In the genomic region with DNA sequence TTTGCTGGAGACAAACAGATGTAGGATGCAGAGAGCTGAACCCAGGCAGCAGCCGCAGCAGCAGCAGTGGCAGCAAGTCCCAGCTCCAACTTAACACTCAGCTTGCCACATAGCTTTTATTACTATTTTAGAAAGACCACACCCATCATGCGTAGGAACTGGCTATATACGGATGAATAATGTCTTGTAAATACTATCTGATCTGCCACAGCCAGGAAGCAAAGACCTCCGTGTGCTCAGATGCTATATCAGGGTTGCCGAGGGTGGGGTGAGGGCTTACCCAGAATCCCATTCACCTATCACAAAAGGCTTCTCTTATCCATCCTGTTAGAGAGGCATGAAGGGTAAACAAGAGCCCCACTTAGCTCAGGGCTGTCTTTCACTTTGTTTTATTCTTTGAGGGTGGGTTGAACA, we compare ENCODE assay signal across 9 mouse cellular contexts. TPM values are rescaled to one million over a fixed set of nuclear protein-coding genes. Genes with fewer than 3 reads are reported as not detected.
DNase-seq lines count a peak whose midpoint lies in the region; ATAC-seq and TF ChIP-seq lines count a peak whose summit lies in the region.
"Had no signal": no experiment of that assay in that cellular context is flagged by ENCODE, and none has a peak within 500 bp of the region (broad histone marks: within the 10 kb centered on the region; RNA-seq: fewer than 3 reads in every experiment).

No protein-coding gene starts in this region.

- H3K36me3 ChIP-seq in lung, embryonic 14.5 days (ENCODE audit: insufficient read depth): no peaks in the 10 kb centered on the region
- no peaks in the 10 kb centered on the region for H3K36me3 ChIP-seq in embryonic facial prominence, embryonic 15.5 days
- no peaks in the 10 kb centered on the region for H3K36me3 ChIP-seq in liver, embryonic 13.5 days
- no peaks in the 10 kb centered on the region for H3K36me3 ChIP-seq in stomach, embryonic 15.5 days

- no peaks in the 10 kb centered on the region for H3K9me3 ChIP-seq in lung, embryonic 14.5 days (ENCODE audit: low read depth, low read length)
- no peaks in the 10 kb centered on the region for H3K9me3 ChIP-seq in embryonic facial prominence, embryonic 15.5 days (replicated peaks)
- H3K9me3 ChIP-seq in liver, embryonic 13.5 days (replicated peaks): no peaks in the 10 kb centered on the region
- H3K9me3 ChIP-seq in stomach, embryonic 15.5 days: no peaks in the 10 kb centered on the region

- H3K27ac ChIP-seq in lung, embryonic 14.5 days (ENCODE audit: low read depth): no peak overlapping the region; the same call in 1 of the 2 replicates
- peak overlapping the region; percentile 18; the same call in 1 of the 2 replicates for H3K27ac ChIP-seq in embryonic facial prominence, embryonic 15.5 days (replicated peaks)
- no peak overlapping the region for H3K27ac ChIP-seq in liver, embryonic 13.5 days
- H3K27ac ChIP-seq in stomach, embryonic 15.5 days: no peak overlapping the region

- H3K4me3 ChIP-seq in lung, embryonic 14.5 days (ENCODE audit: low read depth, low read length): no peak overlapping the region
- no peak overlapping the region for H3K4me3 ChIP-seq in embryonic facial prominence, embryonic 15.5 days (replicated peaks)
- no peak overlapping the region for H3K4me3 ChIP-seq in liver, embryonic 13.5 days (replicated peaks)
- no peak overlapping the region for H3K4me3 ChIP-seq in stomach, embryonic 15.5 days (replicated peaks)

- peaks cover 9% of the 10 kb centered on the region for H3K4me1 ChIP-seq in lung, embryonic 14.5 days (ENCODE audit: insufficient read depth)
- H3K4me1 ChIP-seq in embryonic facial prominence, embryonic 15.5 days: peaks cover 20% of the 10 kb centered on the region
- peaks cover 27% of the 10 kb centered on the region for H3K4me1 ChIP-seq in liver, embryonic 13.5 days (replicated peaks)
- peaks cover 8% of the 10 kb centered on the region; the same call in 1 of the 2 replicates for H3K4me1 ChIP-seq in stomach, embryonic 15.5 days

- WGBS in lung, embryonic 14.5 days: 24% methylated on average over 5 of the region's 5 CpGs
- WGBS in embryonic facial prominence, embryonic 15.5 days: 42% methylated on average over 5 of the region's 5 CpGs
- 24% methylated on average over 5 of the region's 5 CpGs for WGBS in liver, embryonic 13.5 days (ENCODE audit: insufficient replicate concordance)
- WGBS in stomach, embryonic 15.5 days: 28% methylated on average over 5 of the region's 5 CpGs

- H3K9ac ChIP-seq in lung, embryonic 14.5 days: no peak overlapping the region
- no peak overlapping the region for H3K9ac ChIP-seq in embryonic facial prominence, embryonic 15.5 days
- H3K9ac ChIP-seq in liver, embryonic 13.5 days: no peak overlapping the region
- no peak overlapping the region for H3K9ac ChIP-seq in stomach, embryonic 15.5 days

- DNase-seq in lung, embryonic 14.5 days: peak; percentile 19
- DNase-seq in lung, postnatal 14 days: no peak
- no peak for DNase-seq in liver, embryonic 13.5 days
- no peak for DNase-seq in adrenal gland, adult (ENCODE audit: inconsistent age in 2 of 2, low spot score in 1 of 2)
- DNase-seq in testis, postnatal 10 days (ENCODE audit: low spot score): no peak
- DNase-seq in adrenal gland, adult 18-20 months (ENCODE audit: low spot score in 2 of 2): no peak
- DNase-seq: right cerebral cortex, postnatal 25 days had no signal

- ATAC-seq in lung, embryonic 14.5 days (ENCODE audit: insufficient read depth): peak; percentile 19
- ATAC-seq in embryonic facial prominence, embryonic 15.5 days (ENCODE audit: insufficient number of reproducible peaks, low FRiP score, low TSS enrichment, low read depth): no peak
- peak; percentile 72 for ATAC-seq in liver, embryonic 13.5 days (ENCODE audit: low read depth)
- peak; percentile 28 for ATAC-seq in stomach, embryonic 15.5 days (ENCODE audit: insufficient read depth, low FRiP score, low read depth)

- H3K27me3 ChIP-seq in lung, embryonic 14.5 days (ENCODE audit: insufficient read depth, low read length): no peaks in the 10 kb centered on the region
- no peaks in the 10 kb centered on the region for H3K27me3 ChIP-seq in embryonic facial prominence, embryonic 15.5 days
- H3K27me3 ChIP-seq in liver, embryonic 13.5 days: no peaks in the 10 kb centered on the region
- H3K27me3 ChIP-seq in stomach, embryonic 15.5 days (replicated peaks): no peaks in the 10 kb centered on the region

- no peak overlapping the region for H3K4me2 ChIP-seq in lung, embryonic 14.5 days
- H3K4me2 ChIP-seq in embryonic facial prominence, embryonic 15.5 days (replicated peaks): no peak overlapping the region
- no peak overlapping the region for H3K4me2 ChIP-seq in liver, embryonic 13.5 days
- no peak overlapping the region for H3K4me2 ChIP-seq in stomach, embryonic 15.5 days

- TF ChIP-seq CTCF in lung, embryonic 14.5 days (IDR thresholded peaks at IDR 0.05; ENCODE audit: low read depth): no peak

RNA-seq across cellular contexts. Expression of a gene that starts 26.9 kb away (rescaled TPM):
- polyA plus RNA-seq in lung, embryonic 14.5 days (2014; fragmentation: Nextera tagmentation; extraction: Ambion mirVana): 11.5 and 13.1 TPM in 2 replicates
- 10.3 and 11.0 TPM in 2 replicates for polyA plus RNA-seq in embryonic facial prominence, embryonic 15.5 days (2015; fragmentation: Nextera tagmentation; extraction: Ambion mirVana)
- 1.2 and 1.3 TPM in 2 replicates for polyA plus RNA-seq in liver, embryonic 13.5 days (2015; fragmentation: Nextera tagmentation; extraction: Ambion mirVana)
- polyA plus RNA-seq in stomach, embryonic 15.5 days (2015; fragmentation: Nextera tagmentation; extraction: Ambion mirVana): 5.7 and 6.3 TPM in 2 replicates
- 1 to 10 TPM; 3.4 to 4.3 TPM for total RNA-seq in adrenal gland, adult 18-20 months (2021)
